Comparison of ENCODE assay signal across 18 mouse cellular contexts in genomic region chr11:116949832-116950231, GRCm38 (mm10). TPM values are rescaled to one million over a fixed set of nuclear protein-coding genes. Genes with fewer than 3 reads are reported as not detected.
DNase-seq lines count a peak whose midpoint lies in the region; ATAC-seq lines count a peak whose summit lies in the region.
"Had no signal": no experiment of that assay in that cellular context is flagged by ENCODE, and none has a peak within 500 bp of the region (broad histone marks: within the 10 kb centered on the region; RNA-seq: fewer than 3 reads in every experiment).

No protein-coding gene starts in this region.

- H3K9ac ChIP-seq in midbrain, embryonic 11.5 days (ENCODE audit: low read length), result no peak overlapping the region
- H3K9ac ChIP-seq: limb, embryonic 15.5 days; midbrain, embryonic 13.5 days; stomach, embryonic 15.5 days had no signal

- 83% methylated on average over 9 of the region's 9 CpGs for WGBS in midbrain, embryonic 11.5 days

- intact Hi-C loops in left cerebral cortex, postnatal 4 days (cut with DNase I), result no loop called here

- H3K36me3 ChIP-seq in midbrain, embryonic 11.5 days (ENCODE audit: control insufficient read depth, insufficient read depth, low read length), result peaks cover 5% of the 10 kb centered on the region; the same call in 1 of the 2 replicates
- H3K36me3 ChIP-seq: limb, embryonic 15.5 days; stomach, embryonic 15.5 days had no signal

- H3K4me3 ChIP-seq in midbrain, embryonic 11.5 days (ENCODE audit: low read depth, low read length), result no peak overlapping the region
- H3K4me3 ChIP-seq: forebrain, embryonic 10.5 days; hindbrain, embryonic 10.5 days; layer of hippocampus, adult 2 months; limb, embryonic 15.5 days; midbrain, embryonic 13.5 days; stomach, embryonic 15.5 days had no signal

- no peak overlapping the region for H3K27ac ChIP-seq in midbrain, embryonic 11.5 days (ENCODE audit: low read depth, low read length)
- H3K27ac ChIP-seq: forebrain, embryonic 10.5 days; hindbrain, embryonic 10.5 days; layer of hippocampus, adult 2 months; limb, embryonic 15.5 days; midbrain, embryonic 13.5 days; stomach, embryonic 15.5 days had no signal

- H3K9me3 ChIP-seq in midbrain, embryonic 11.5 days (ENCODE audit: control insufficient read depth, low read length), result no peaks in the 10 kb centered on the region
- H3K9me3 ChIP-seq: forebrain, embryonic 10.5 days; limb, embryonic 15.5 days; midbrain, embryonic 13.5 days; stomach, embryonic 15.5 days had no signal

- no peaks in the 10 kb centered on the region for H3K27me3 ChIP-seq in midbrain, embryonic 11.5 days (ENCODE audit: control insufficient read depth, insufficient read depth, low read length)
- H3K27me3 ChIP-seq: limb, embryonic 15.5 days; midbrain, embryonic 13.5 days; stomach, embryonic 15.5 days had no signal

- peak; percentile 10 for DNase-seq in 3T3-L1 (ENCODE audit: low read depth, low spot score)
- DNase-seq in B cell, adult 2 months, result peak; percentile 35 to 36
- peak; percentile 59 for DNase-seq in adrenal gland, postnatal 10 days
- no peak for DNase-seq in left cerebral cortex, postnatal 4 days
- DNase-seq in urinary bladder, postnatal 10 days (ENCODE audit: low spot score), result no peak
- DNase-seq in midbrain, embryonic 11.5 days (ENCODE audit: low spot score, missing footprints), result no peak
- DNase-seq in left cerebral cortex, adult 11 months (ENCODE audit: low spot score), result no peak
- DNase-seq: cerebellum, adult 9-11 months; gastrocnemius, postnatal 25 days; kidney, adult 18-20 months; right cerebral cortex, postnatal 25 days had no signal

- ATAC-seq in megakaryocyte, adult 5-6 weeks (ENCODE audit: poor library complexity, severe bottlenecking), result peak; percentile 64
- no peak for ATAC-seq in midbrain, embryonic 11.5 days (ENCODE audit: low FRiP score)
- ATAC-seq: midbrain, embryonic 13.5 days had no signal

- H3K4me2 ChIP-seq in midbrain, embryonic 11.5 days, result no peak overlapping the region
- H3K4me2 ChIP-seq: limb, embryonic 15.5 days; midbrain, embryonic 13.5 days; stomach, embryonic 15.5 days had no signal

- H3K4me1 ChIP-seq in midbrain, embryonic 11.5 days (ENCODE audit: control insufficient read depth, insufficient read depth, low read length), result no peaks in the 10 kb centered on the region
- H3K4me1 ChIP-seq: midbrain, embryonic 13.5 days had no signal

RNA-seq across cellular contexts. Expression of gene Mgat5b, which starts 31.2 kb away (rescaled TPM):
- 1 to 10 TPM in 1 of 2 experiments, under 1 TPM in 1; 0.81 to 1.3 TPM for total RNA-seq in adrenal gland, postnatal 10 days (2021)
- total RNA-seq in megakaryocyte, adult 5-6 weeks (2015), result not detected in 2 replicates
- 0.22 TPM in 1 of 2 replicates, not detected in the other for total RNA-seq in megakaryocyte, adult 5-6 weeks (2017)
- total RNA-seq in left cerebral cortex, postnatal 4 days (2021), result 100 to 1,000 TPM; 111 to 114 TPM
- 5.1 and 6.5 TPM in 2 replicates for polyA plus RNA-seq in midbrain, embryonic 11.5 days (2014; fragmentation: Nextera tagmentation; extraction: Ambion mirVana)

Comparison
In these comparisons a context has a peak if more than half of its experiments do, and no peak if none do; other contexts are left out.
1. DNase-seq: peak in 3T3-L1 (single experiment), B cell, adult 2 months (2 of 2) and adrenal gland, postnatal 10 days (single experiment); none in left cerebral cortex, postnatal 4 days (single experiment), urinary bladder, postnatal 10 days (single experiment), midbrain, embryonic 11.5 days (single experiment) and left cerebral cortex, adult 11 months (single experiment).
2. RNA of gene Mgat5b, which starts 31.2 kb away (total RNA-seq): 111 to 114 TPM in left cerebral cortex, postnatal 4 days; 0.81 to 1.3 TPM in adrenal gland, postnatal 10 days and 0.22 TPM in megakaryocyte, adult 5-6 weeks; every median in the first group is over 10 times any median in the second.